Mouse (Mus musculus): ENCODE measurements at regions not wholly inside any gene's neighbourhood (a gene's known extent, or its start where the extent isn't known, plus 50 kb on each side); places are given as distances from the start of the nearest gene placed in this dataset.

GRCm38 (mm10) chr8:90762390-90762789 is 54.8 kb downstream of the Gm19935 start:
- DNase-seq (ENCODE audit: low read depth, low spot score), result peak; percentile 74

- no peak for DNase-seq (ENCODE audit: low read depth, low spot score)
Measured at GRCm38 (mm10) chr8:90761947-90762346, 55.2 kb downstream of the Gm19935 start.

- DNase-seq (ENCODE audit: low read depth, low spot score), result no peak
Measured at GRCm38 (mm10) chr8:90761446-90761845, 55.7 kb downstream of the Gm19935 start.

- DNase-seq (ENCODE audit: low read depth, low spot score), result no peak
Measured at GRCm38 (mm10) chr8:90759531-90759930, 57.7 kb downstream of the Gm19935 start.

GRCm38 (mm10) chr8:90755020-90755419 is 62.2 kb downstream of the Gm19935 start:
- DNase-seq (ENCODE audit: low read depth, low spot score), result no peak

- DNase-seq (ENCODE audit: low read depth, low spot score), result no peak
Measured at GRCm38 (mm10) chr8:90743546-90743945, 73.6 kb downstream of the Gm19935 start.

GRCm38 (mm10) chr8:90740963-90741733 is 76.0 kb downstream of the Gm19935 start:
- DNase-seq (ENCODE audit: low read depth, low spot score), result no peak

- no peak for DNase-seq (ENCODE audit: low read depth, low spot score)
Measured at GRCm38 (mm10) chr8:90740302-90740962, 76.8 kb downstream of the Gm19935 start.

GRCm38 (mm10) chr8:90728011-90728410 is 89.2 kb downstream of the Gm19935 start:
- DNase-seq (ENCODE audit: low read depth, low spot score), result no peak

- DNase-seq (ENCODE audit: low read depth, low spot score), result no peak
Measured at GRCm38 (mm10) chr8:90725188-90725587, 92.0 kb downstream of the Gm19935 start.

GRCm38 (mm10) chr8:90716436-90716835 is 100.8 kb downstream of the Gm19935 start:
- DNase-seq (ENCODE audit: low read depth, low spot score), result no peak

- DNase-seq (ENCODE audit: low read depth, low spot score), result peak; percentile 67
Measured at GRCm38 (mm10) chr8:90708524-90708923, 108.7 kb downstream of the Gm19935 start.

GRCm38 (mm10) chr8:90692516-90692915 is 124.7 kb downstream of the Gm19935 start:
- DNase-seq (ENCODE audit: low read depth, low spot score), result no peak

GRCm38 (mm10) chr8:90685076-90685475 is 132.1 kb downstream of the Gm19935 start:
- DNase-seq (ENCODE audit: low read depth, low spot score), result no peak

GRCm38 (mm10) chr8:90670471-90671057 is 146.6 kb downstream of the Gm19935 start:
- DNase-seq (ENCODE audit: low read depth, low spot score), result peak; percentile 80

- no peak for DNase-seq (ENCODE audit: low read depth, low spot score)
Measured at GRCm38 (mm10) chr8:90669396-90669795, 147.8 kb downstream of the Gm19935 start.

GRCm38 (mm10) chr8:90659066-90659465 is 158.1 kb downstream of the Gm19935 start:
- no peak for DNase-seq (ENCODE audit: low read depth, low spot score)

GRCm38 (mm10) chr8:90657641-90658051 is 159.5 kb downstream of the Gm19935 start:
- DNase-seq (ENCODE audit: low read depth, low spot score), result peak; percentile 17

GRCm38 (mm10) chr8:90657116-90657515 is 160.1 kb downstream of the Gm19935 start:
- no peak for DNase-seq (ENCODE audit: low read depth, low spot score)

GRCm38 (mm10) chr8:90656436-90657090 is 160.6 kb downstream of the Gm19935 start:
- no peak for DNase-seq (ENCODE audit: low read depth, low spot score)

- no peak for DNase-seq (ENCODE audit: low read depth, low spot score)
Measured at GRCm38 (mm10) chr8:90654786-90655185, 162.4 kb downstream of the Gm19935 start.

- no peak for DNase-seq (ENCODE audit: low read depth, low spot score)
Measured at GRCm38 (mm10) chr8:90642392-90642791, 174.8 kb downstream of the Gm19935 start.
